Mouse (Mus musculus) CH12.LX (cell line): ENCODE data around the gene Ppp1r14b. TPM values are rescaled to one million over a fixed set of nuclear protein-coding genes. Genes with fewer than 3 reads are reported as not detected.

ENCODE experiments used
- DNase-seq: peaks from one replicate; pipeline ENCODE4 v3.0.0-alpha.2; 2013; ENCODE audit errors: extremely low read depth
- H3K27ac ChIP-seq: 2 replicates; pipeline ENCODE4 v1.5.1; 2012; ENCODE audit warnings: low read depth, mild to moderate bottlenecking, control low read depth, moderate library complexity; ENCODE audit not compliant: insufficient read depth
- H3K27me3 ChIP-seq: replicated peaks from 2 replicates; pipeline ENCODE3; 2012; ENCODE audit warnings: inconsistent platforms
- H3K36me3 ChIP-seq, 2 experiments: replicated peaks in 1 of 2; 2 replicates each; pipeline versions ENCODE3 to v1.6.1; 2012; ENCODE audit warnings: inconsistent platforms in 1 of 2, low read length in 1 of 2, mild to moderate bottlenecking in 1 of 2, mixed read lengths in 1 of 2, moderate library complexity in 1 of 2; ENCODE audit not compliant: control insufficient read depth in 1 of 2, insufficient read depth in 1 of 2
- H3K4me1 ChIP-seq, 2 experiments: 2 replicates each; pipeline ENCODE4 v1.6.1; 2012; ENCODE audit warnings: inconsistent platforms in 1 of 2, moderate library complexity in 1 of 2; ENCODE audit not compliant: insufficient read depth in 2 of 2, control insufficient read depth in 1 of 2
- H3K4me2 ChIP-seq: 2 replicates; pipeline ENCODE4 v1.6.1; 2012; ENCODE audit warnings: low read depth, mild to moderate bottlenecking, control low read depth; ENCODE audit not compliant: poor library complexity, insufficient read depth, severe bottlenecking
- H3K4me3 ChIP-seq, 3 experiments: fragments of 150-350 bp in 1 of 3; sonication (generic) in 1 of 3; replicated peaks in 1 of 3; 2 replicates each; pipeline versions ENCODE3 to v1.5.1; 2011 to 2012; ENCODE audit warnings: low read depth in 2 of 3, low read length in 2 of 3, mild to moderate bottlenecking in 2 of 3, moderate library complexity in 2 of 3, control low read depth in 1 of 3, improper control_type of control experiment in 1 of 3, inconsistent platforms in 1 of 3, mixed read lengths in 1 of 3; ENCODE audit not compliant: poor library complexity in 1 of 3
- H3K79me2 ChIP-seq: replicated peaks from 2 replicates; pipeline ENCODE4 v1.6.1; 2012; ENCODE audit warnings: mild to moderate bottlenecking, moderate library complexity; ENCODE audit not compliant: control insufficient read depth, poor library complexity, insufficient read depth, severe bottlenecking; ENCODE audit errors: extremely low read depth
- H3K9ac ChIP-seq: 2 replicates; pipeline ENCODE4 v1.6.1; 2012; ENCODE audit warnings: low read depth, mild to moderate bottlenecking, control low read depth, moderate library complexity; ENCODE audit not compliant: insufficient read depth
- H3K9me3 ChIP-seq: replicated peaks from 2 replicates; pipeline ENCODE3; 2012; ENCODE audit warnings: low read length, inconsistent platforms, mixed read lengths
- CHD2 ChIP-seq: IDR thresholded peaks from 2 replicates; pipeline ENCODE4 v1.6.1; 2011; ENCODE audit warnings: low read length, improper control_type of control experiment
- E2F4 ChIP-seq: IDR thresholded peaks from 2 replicates; pipeline ENCODE4 v1.6.1; 2011; ENCODE audit warnings: low read depth, low read length, improper control_type of control experiment; ENCODE audit not compliant: insufficient replicate concordance
- ETS1 ChIP-seq: conservative IDR thresholded peaks from 2 replicates; pipeline ENCODE4 v1.6.1; 2012; ENCODE audit warnings: low read depth, mild to moderate bottlenecking, inconsistent platforms, low read length, improper control_type of control experiment, moderate library complexity
- GABPA ChIP-seq: IDR thresholded peaks from 2 replicates; pipeline ENCODE4 v1.6.1; 2012; ENCODE audit warnings: low read depth, low read length, improper control_type of control experiment, inconsistent platforms; ENCODE audit not compliant: insufficient replicate concordance
- JUND ChIP-seq: conservative IDR thresholded peaks from 2 replicates; pipeline ENCODE4 v1.6.1; 2011; ENCODE audit warnings: low read depth, low read length, improper control_type of control experiment
- MEF2A ChIP-seq: IDR thresholded peaks from 2 replicates; pipeline ENCODE4 v1.6.1; 2014; ENCODE audit warnings: low read depth, mild to moderate bottlenecking, inconsistent platforms, low read length, improper control_type of control experiment, borderline replicate concordance
- MXI1 ChIP-seq: IDR thresholded peaks from 2 replicates; pipeline ENCODE4 v1.6.1; 2011; ENCODE audit warnings: mild to moderate bottlenecking, low read depth, low read length, improper control_type of control experiment
- SMC3 ChIP-seq: IDR thresholded peaks from 2 replicates; pipeline ENCODE4 v1.6.1; 2011; ENCODE audit warnings: low read depth, low read length, improper control_type of control experiment
- USF1 ChIP-seq: IDR thresholded peaks from 2 replicates; pipeline ENCODE4 v1.6.1; 2014; ENCODE audit warnings: low read depth, mild to moderate bottlenecking, inconsistent platforms, low read length, improper control_type of control experiment
- ZC3H11A ChIP-seq: IDR thresholded peaks from 2 replicates; pipeline ENCODE4 v1.6.1; 2012; ENCODE audit warnings: low read depth, mild to moderate bottlenecking, inconsistent platforms, low read length, improper control_type of control experiment
- ZMIZ1 ChIP-seq: IDR thresholded peaks from 2 replicates; pipeline ENCODE4 v1.6.1; 2012; ENCODE audit warnings: low read depth, mild to moderate bottlenecking, inconsistent platforms, low read length, improper control_type of control experiment
- ZNF384 ChIP-seq: IDR thresholded peaks from 2 replicates; pipeline ENCODE4 v1.6.1; 2012; ENCODE audit warnings: low read depth, low read length, improper control_type of control experiment, inconsistent platforms
- dilution Hi-C: fragments of 300-500 bp; cut with MboI; formaldehyde crosslinking; loops from 2 replicates; pipeline ENCODE4 v1.14.3; 2020; ENCODE audit warnings: low sequenced_read_pairs; ENCODE audit not compliant: extremely low pct_unique_long_range_greater_than_20kb, extremely low pct_ligation_motif_present
- in situ Hi-C: fragments of 300-500 bp; cut with MboI; formaldehyde crosslinking; loops from 3 replicates; pipeline ENCODE4 v1.14.3; 2019; ENCODE audit warnings: low sequenced_read_pairs, low pct_ligation_motif_present, low pct_unique_long_range_greater_than_20kb, mixed read lengths
- polyA plus RNA-seq: library from polyadenylated mRNA; unstranded; fragments of >175 nt; gene quantifications from 2 replicates; pipeline ENCODE4 v1.2.1, GENCODE M21; 2012; ENCODE audit warnings: low read depth; ENCODE audit not compliant: insufficient read length
- total RNA-seq, 2 experiments: library from RNA; depleted of rRNA; stranded (reverse); fragments of 300-350 nt in 1 of 2; fragments of >200 nt in 1 of 2; gene quantifications; 2 replicates each; pipeline ENCODE4 v1.2.3; 2012 to 2014

The Ppp1r14b gene
- total and polyA plus RNA-seq, 3 experiments, result 167 to 256 (median 241) TPM

DNA sequence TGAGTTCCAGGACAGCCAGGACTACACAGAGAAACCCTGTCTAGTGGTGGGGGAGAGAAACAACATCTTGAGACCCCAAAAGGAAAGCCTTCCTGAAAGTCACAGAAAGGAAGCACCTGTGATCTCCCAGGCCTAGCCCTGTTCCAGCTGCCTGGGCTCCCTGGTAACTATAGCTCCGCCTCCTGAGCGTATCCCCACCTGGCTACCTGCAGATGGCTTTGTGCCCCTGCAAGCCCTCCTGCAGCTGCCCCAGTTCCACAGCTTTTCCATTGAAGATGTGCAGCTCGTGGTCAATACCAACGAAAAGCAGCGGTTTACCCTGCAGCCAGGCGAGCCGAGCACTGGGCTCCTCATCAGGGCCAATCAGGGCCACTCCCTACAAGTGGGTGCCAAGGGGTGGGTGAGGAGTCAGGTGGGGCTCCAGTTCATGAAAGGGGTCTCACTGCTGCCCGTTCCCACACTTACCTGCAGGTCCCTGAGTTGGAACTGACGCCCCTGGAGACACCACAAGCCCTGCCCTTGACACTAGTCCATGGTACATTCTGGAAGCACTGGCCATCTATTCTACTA is 23.0 kb downstream of the Ppp1r14b start:
- Histone ChIP-seq H3K4me2 (no peak overlapping the region), H3K27ac (no peak overlapping the region), H3K36me3 (peaks cover 42 to 51% of the 10 kb centered on the region in 2 experiments), H3K4me1 (peaks cover 4 to 51% of the 10 kb centered on the region in 2 experiments), H3K9ac (no peak overlapping the region), H3K27me3 (no peaks in the 10 kb centered on the region), H3K4me3 (no peak overlapping the region), H3K9me3 (no peaks in the 10 kb centered on the region), H3K79me2 (no peaks in the 10 kb centered on the region)
- in situ Hi-C loops, result no loop called here
- dilution Hi-C loops, result no loop called here
- no peak for DNase-seq
- TF ChIP-seq ZMIZ1, result no peak
- no peak for TF ChIP-seq GABPA
- TF ChIP-seq ZNF384, result no peak
- TF ChIP-seq CHD2, result no peak
- no peak for TF ChIP-seq USF1
- TF ChIP-seq MXI1, result no peak
- TF ChIP-seq SMC3, result no peak

DNA sequence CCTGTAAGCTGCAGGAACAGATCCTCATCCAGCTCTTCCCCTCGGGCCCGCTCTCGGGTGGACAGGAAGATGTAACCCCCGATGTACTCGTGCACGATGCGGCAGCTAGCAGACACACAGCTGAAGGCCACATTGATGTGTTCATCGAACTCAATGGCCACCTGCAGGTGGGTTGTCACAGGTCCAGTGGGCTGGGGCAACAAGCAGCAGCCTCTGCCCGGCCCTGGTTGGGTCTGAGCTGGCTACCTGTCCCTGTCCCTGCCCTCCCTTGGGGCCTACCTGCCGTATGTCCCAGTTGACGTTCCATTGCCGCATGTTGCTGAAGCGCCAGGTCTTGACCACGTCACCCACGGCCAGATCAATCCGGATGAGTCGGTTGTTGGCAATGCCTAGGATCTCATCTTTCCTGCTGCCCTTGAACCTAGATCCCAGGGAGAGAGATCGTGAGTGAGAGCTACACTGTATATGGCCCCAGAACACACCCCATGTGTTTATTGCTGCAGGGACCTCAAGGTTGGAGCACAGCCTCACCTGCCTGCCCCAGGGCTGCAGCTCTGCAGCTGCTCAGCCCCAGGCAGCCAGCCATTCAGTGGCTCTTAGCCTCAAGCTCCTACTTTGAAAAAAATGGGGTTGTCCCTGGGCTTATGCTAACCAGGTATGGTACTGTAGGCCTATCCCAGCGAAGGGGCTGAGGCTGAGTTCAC is 24.7 kb downstream of the Ppp1r14b start:
- H3K79me2 ChIP-seq, result no peaks in the 10 kb centered on the region
- no peak overlapping the region for H3K9ac ChIP-seq
- TF ChIP-seq ETS1 (no peak), JUND (no peak), ZNF384 (0 out of 2 replicates have a peak, but pooled peaks have one; percentile 22), ZC3H11A (no peak)
- H3K9me3 ChIP-seq, result no peaks in the 10 kb centered on the region
- H3K4me3 ChIP-seq, result no peak overlapping the region
- H3K27me3 ChIP-seq, result no peaks in the 10 kb centered on the region
- in situ Hi-C loops (no loop called here), dilution Hi-C loops (no loop called here)
- DNase-seq, result peak; percentile 45
- H3K4me1 ChIP-seq, result peaks cover 0 to 40% of the 10 kb centered on the region in 2 experiments; a peak in 2 of 4 replicates
- peaks cover 50 to 65% of the 10 kb centered on the region in 2 experiments for H3K36me3 ChIP-seq
- H3K27ac ChIP-seq, result no peak overlapping the region
- no peak overlapping the region for H3K4me2 ChIP-seq

DNA sequence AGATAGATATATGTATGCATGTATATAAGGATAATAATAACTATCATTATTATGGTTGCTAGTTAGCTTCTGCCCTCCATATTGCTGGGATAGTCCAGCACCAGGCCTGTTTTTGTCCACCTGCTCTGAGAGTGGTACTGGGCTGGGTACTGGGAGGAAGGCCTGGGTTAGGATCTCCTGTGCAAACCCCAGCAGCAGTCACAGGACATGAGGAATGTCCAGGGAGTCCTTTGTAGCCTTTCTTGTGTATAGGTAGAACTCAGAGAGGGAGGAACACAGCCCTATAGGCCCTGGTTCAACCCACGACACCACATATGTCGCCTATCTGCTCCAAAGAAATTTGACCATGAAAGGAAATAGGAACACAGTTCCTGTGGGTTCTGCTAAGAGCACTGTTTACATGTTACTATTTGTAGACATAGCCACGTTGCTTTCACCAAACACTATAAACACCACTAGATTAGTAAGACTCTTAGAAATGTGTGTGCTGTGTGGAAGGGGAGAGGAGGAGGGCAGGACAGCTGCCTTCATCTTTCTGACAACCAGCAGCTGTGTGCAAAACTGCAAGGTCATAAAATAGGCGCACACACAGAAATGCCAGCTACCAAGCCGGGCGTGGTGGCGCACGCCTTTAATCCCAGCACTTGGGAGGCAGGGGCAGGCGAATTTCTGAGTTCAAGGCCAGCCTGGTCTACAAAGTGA is 32.3 kb downstream of the Ppp1r14b start:
- H3K4me2 ChIP-seq, result no peak overlapping the region
- TF ChIP-seq E2F4 (no peak), MEF2A (no peak), CHD2 (no peak)
- H3K4me1 ChIP-seq, result no peaks in the 10 kb centered on the region
- H3K9me3 ChIP-seq, result no peaks in the 10 kb centered on the region
- no peak for DNase-seq
- no peak overlapping the region for H3K27ac ChIP-seq
- in situ Hi-C loops (no loop called here), dilution Hi-C loops (no loop called here)
- H3K4me3 ChIP-seq, result no peak overlapping the region
- no peaks in the 10 kb centered on the region for H3K27me3 ChIP-seq
- H3K9ac ChIP-seq, result no peak overlapping the region
- H3K36me3 ChIP-seq, result peaks cover 24 to 66% of the 10 kb centered on the region in 2 experiments
- H3K79me2 ChIP-seq, result no peaks in the 10 kb centered on the region
